Mouse (Mus musculus) hindbrain, embryonic 13.5 days (tissue): ENCODE measurements at regions not wholly inside any gene's neighbourhood (a gene's known extent, or its start where the extent isn't known, plus 50 kb on each side); places are given as distances from the start of the nearest gene placed in this dataset.
A peak's percentile ranks its signal among the peaks of the same experiment; 100 is the strongest.

ENCODE experiments used
- ATAC-seq: fragments of 200-750 bp; cut with Nextera tagmentation; 2 replicates; pipeline ENCODE4 v1.8.0; 2017; ENCODE audit warnings: moderate TSS enrichment; ENCODE audit not compliant: low FRiP score
- H3K27ac ChIP-seq: fragments of 300-500 bp; sonication (generic); 2 replicates; pipeline ENCODE4 v1.5.1; 2015; ENCODE audit warnings: inconsistent platforms, mild to moderate bottlenecking, moderate library complexity
- H3K27me3 ChIP-seq: fragments of 300-500 bp; sonication (generic); 2 replicates; pipeline ENCODE4 v1.6.1; 2015; ENCODE audit warnings: mild to moderate bottlenecking, inconsistent platforms
- H3K36me3 ChIP-seq: fragments of 300-500 bp; sonication (generic); 2 replicates; pipeline ENCODE4 v1.6.1; 2015; ENCODE audit warnings: mild to moderate bottlenecking, inconsistent platforms
- H3K4me1 ChIP-seq: fragments of 300-500 bp; sonication (generic); replicated peaks from 2 replicates; pipeline ENCODE4 v1.6.1; 2015; ENCODE audit warnings: inconsistent platforms
- H3K4me2 ChIP-seq: fragments of 300-500 bp; sonication (generic); 2 replicates; pipeline ENCODE4 v1.6.1; 2015; ENCODE audit warnings: inconsistent platforms, mild to moderate bottlenecking, moderate library complexity
- H3K4me3 ChIP-seq: fragments of 300-500 bp; sonication (generic); 2 replicates; pipeline ENCODE4 v1.5.1; 2015; ENCODE audit warnings: mild to moderate bottlenecking, inconsistent platforms
- H3K9ac ChIP-seq: fragments of 300-500 bp; sonication (generic); 2 replicates; pipeline ENCODE4 v1.6.1; 2015; ENCODE audit warnings: mild to moderate bottlenecking, inconsistent platforms
- H3K9me3 ChIP-seq: fragments of 300-500 bp; sonication (generic); 2 replicates; pipeline ENCODE4 v1.6.1; 2016; ENCODE audit warnings: inconsistent platforms
- WGBS: fragments of 180-500 bp; shearing (Covaris S2); methylation state at CpG from one replicate; pipeline ENCODE4 v1.1.7; 2015; 5-methylcytosine and 5-hydroxymethylcytosine counted together

DNA sequence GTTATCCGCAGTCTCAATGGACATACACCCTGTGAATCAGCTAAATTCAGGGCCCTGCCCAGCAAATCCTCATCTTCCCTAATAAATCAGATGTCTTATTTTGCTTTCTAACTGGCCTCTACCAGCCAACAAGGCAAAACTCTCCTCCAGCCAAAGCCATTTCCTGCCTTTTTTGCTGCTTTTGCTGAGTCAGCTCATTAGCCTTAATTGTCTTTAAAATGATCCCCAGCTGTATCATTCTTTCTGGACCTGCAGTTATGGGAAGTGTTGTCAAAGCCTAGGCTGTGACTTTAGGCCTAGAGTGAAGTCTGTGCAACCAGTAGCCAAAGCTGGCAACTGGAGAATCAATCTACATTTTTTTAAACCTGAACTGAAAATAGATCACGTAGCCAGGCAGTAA lies 81.4 kb downstream of the Mtpn start:
- Histone ChIP-seq H3K9ac (no peak overlapping the region), H3K4me2 (no peak overlapping the region), H3K9me3 (peaks cover 4% of the 10 kb centered on the region), H3K4me1 (no peaks in the 10 kb centered on the region; the same call in 1 of the 2 replicates), H3K4me3 (no peak overlapping the region), H3K36me3 (no peaks in the 10 kb centered on the region), H3K27ac (no peak overlapping the region), H3K27me3 (no peaks in the 10 kb centered on the region)
- WGBS: 96% methylated on average over 2 of the region's 2 CpGs
- no peak for ATAC-seq

DNA sequence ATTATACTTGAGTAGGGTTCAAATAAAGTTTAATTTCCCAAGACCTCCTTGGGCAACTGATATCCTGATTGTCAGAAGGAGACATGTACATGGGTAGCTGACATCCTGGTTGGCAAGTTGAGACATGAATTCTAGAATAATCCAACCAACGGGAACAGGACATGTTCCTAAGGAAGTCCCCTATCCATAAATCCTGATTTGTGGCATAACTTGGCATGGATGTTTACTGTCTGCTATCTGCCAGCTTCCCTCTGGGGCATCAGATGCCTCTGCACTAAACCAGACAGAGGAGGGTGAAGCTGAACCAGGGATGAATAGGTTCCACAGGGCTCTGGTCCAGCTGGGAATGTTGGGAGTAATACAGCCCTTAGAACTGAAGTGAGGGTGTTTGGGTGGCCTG lies 94.7 kb downstream of the Mtpn start:
- no peak for ATAC-seq
- Histone ChIP-seq H3K27ac (no peak overlapping the region), H3K36me3 (no peaks in the 10 kb centered on the region), H3K4me1 (no peaks in the 10 kb centered on the region), H3K9me3 (no peaks in the 10 kb centered on the region), H3K27me3 (no peaks in the 10 kb centered on the region), H3K4me2 (no peak overlapping the region), H3K4me3 (no peak overlapping the region), H3K9ac (no peak overlapping the region)
- 81% methylated on average over 1 of the region's 1 CpGs for WGBS

DNA sequence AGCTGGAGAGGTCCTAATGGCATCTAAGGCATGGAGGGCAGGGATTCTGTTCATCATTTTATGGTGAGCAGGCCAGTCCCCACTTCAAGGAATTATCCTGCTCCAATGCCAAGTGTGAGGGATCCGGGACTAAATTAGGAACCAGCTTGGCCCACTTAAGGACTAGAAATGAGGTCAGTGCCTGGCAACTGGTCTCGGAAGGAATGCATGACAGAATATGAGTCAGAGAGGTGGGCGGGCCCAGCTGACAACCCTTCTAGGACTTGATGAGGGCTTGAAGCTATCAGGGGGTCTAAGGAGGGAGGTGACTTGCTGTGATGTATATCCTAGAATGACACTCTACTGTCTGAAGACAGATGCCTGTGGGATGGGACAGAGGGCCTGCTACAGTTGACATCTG lies 100.4 kb upstream of the Fam180a start:
- H3K27me3 ChIP-seq: no peaks in the 10 kb centered on the region
- no peaks in the 10 kb centered on the region for H3K9me3 ChIP-seq
- H3K36me3 ChIP-seq: no peaks in the 10 kb centered on the region
- 63% methylated on average over 3 of the region's 3 CpGs for WGBS
- no peak overlapping the region for H3K4me2 ChIP-seq
- H3K27ac ChIP-seq: no peak overlapping the region
- H3K4me1 ChIP-seq: no peaks in the 10 kb centered on the region
- H3K4me3 ChIP-seq: no peak overlapping the region
- H3K9ac ChIP-seq: no peak overlapping the region
- ATAC-seq: no peak

DNA sequence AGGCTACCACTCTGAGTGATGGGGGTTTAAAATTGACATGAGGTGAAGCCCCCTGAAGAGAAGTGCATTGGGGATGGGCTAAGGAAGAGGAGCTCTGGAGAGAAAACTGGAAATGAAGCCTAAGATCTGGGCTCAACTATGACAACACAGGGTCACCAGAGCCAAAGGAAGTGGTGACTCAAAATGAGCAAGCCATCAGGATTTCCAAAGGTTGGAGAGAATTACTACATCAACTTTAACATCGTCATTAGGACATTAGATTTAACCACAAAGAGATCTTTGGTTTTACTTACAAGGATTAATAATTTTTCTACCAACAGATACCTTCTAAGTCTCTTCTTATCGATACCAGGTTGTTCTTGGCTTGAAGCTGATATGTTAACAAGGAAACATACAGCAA lies 98.6 kb upstream of the Fam180a start:
- Histone ChIP-seq H3K27ac (no peak overlapping the region), H3K4me3 (no peak overlapping the region), H3K4me2 (no peak overlapping the region), H3K4me1 (no peaks in the 10 kb centered on the region), H3K9ac (no peak overlapping the region), H3K36me3 (no peaks in the 10 kb centered on the region), H3K27me3 (no peaks in the 10 kb centered on the region), H3K9me3 (no peaks in the 10 kb centered on the region)
- 93% methylated on average over 2 of the region's 2 CpGs for WGBS
- no peak for ATAC-seq

DNA sequence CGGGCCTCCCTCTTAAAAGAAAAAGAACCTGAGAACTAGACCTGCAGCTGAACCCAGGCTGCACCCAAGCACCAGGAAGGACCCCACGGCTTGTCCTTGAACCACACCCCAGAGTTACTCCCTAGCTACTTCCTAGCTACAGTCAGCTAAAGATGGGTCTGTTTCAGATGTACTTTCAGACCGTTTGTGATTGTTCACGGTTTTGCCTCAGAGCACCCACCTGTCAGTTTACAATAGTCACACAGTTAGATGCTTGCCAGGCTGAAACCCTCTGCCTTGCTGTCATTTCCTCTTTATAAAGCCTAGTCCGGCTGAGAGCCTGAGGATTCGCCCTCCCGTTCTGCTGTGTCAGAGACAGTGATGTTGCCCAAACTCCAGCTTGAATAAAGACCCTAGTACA lies 95.0 kb upstream of the Fam180a start:
- H3K4me1 ChIP-seq: no peaks in the 10 kb centered on the region
- H3K9me3 ChIP-seq: no peaks in the 10 kb centered on the region
- H3K27me3 ChIP-seq: no peaks in the 10 kb centered on the region
- H3K36me3 ChIP-seq: no peaks in the 10 kb centered on the region
- H3K4me2 ChIP-seq: no peak overlapping the region
- H3K4me3 ChIP-seq: no peak overlapping the region
- no peak overlapping the region for H3K27ac ChIP-seq
- ATAC-seq: no peak
- H3K9ac ChIP-seq: no peak overlapping the region
- 88% methylated on average over 7 of the region's 7 CpGs for WGBS

DNA sequence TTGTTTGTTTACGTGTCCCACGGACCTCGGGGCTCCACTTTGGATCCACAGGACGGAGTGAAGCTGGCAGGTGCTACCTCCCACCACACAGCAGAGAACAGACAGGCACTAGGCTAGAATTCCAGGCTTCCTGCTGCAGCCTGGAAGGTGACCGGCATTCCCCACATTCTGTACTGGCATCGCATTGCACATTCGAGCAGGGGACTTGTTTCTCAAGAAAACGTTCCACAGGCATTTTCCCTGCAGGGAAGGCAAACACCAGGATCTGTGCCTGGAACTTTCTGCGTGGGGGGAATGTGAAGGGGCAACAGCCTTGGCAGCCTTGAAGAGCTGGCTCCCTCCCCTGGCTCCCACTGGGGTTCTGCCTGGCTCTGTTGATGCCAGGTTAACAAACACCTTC lies 79.1 kb upstream of the Fam180a start:
- no peak overlapping the region for H3K4me2 ChIP-seq
- no peaks in the 10 kb centered on the region for H3K36me3 ChIP-seq
- H3K4me3 ChIP-seq: no peak overlapping the region
- no peaks in the 10 kb centered on the region for H3K9me3 ChIP-seq
- H3K27ac ChIP-seq: no peak overlapping the region
- no peaks in the 10 kb centered on the region for H3K27me3 ChIP-seq
- WGBS: 76% methylated on average over 9 of the region's 9 CpGs
- ATAC-seq: no peak
- no peak overlapping the region for H3K9ac ChIP-seq
- H3K4me1 ChIP-seq: peaks cover 6% of the 10 kb centered on the region

DNA sequence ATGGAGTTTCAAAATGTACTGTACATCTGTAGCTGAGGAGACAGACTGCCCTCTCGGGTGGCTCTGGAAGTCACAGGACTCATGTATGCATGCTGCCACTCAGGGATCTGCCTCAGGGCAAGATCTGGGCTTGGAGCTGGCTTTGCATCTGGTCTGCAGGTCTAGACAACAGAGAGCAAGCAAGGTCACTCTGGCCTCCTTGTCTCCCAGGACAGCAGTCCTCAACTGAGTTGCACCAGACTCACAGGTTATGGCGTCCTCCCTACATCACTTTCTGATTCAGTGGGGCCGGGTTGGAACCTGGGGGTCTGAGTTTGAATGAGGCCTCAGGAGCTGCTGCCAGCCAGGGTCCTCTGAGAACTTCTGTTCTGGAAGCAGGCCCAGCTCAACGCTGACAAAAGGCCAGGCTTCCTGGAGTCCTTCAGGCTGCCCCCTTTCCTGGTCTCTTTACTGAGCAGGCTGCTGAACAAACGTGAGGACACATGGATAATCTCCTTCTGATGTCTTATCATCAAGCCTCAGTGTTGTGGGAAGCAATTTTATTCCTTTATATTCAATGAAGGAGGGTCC lies 77.5 kb upstream of the Fam180a start:
- 0 out of 2 replicates have a peak, but pooled peaks cover 2% of the 10 kb centered on the region for H3K4me1 ChIP-seq
- no peaks in the 10 kb centered on the region for H3K36me3 ChIP-seq
- H3K9ac ChIP-seq: no peak overlapping the region
- ATAC-seq: no peak
- no peak overlapping the region for H3K4me3 ChIP-seq
- no peak overlapping the region for H3K27ac ChIP-seq
- H3K4me2 ChIP-seq: no peak overlapping the region
- 83% methylated on average over 5 of the region's 5 CpGs for WGBS
- H3K9me3 ChIP-seq: no peaks in the 10 kb centered on the region
- no peaks in the 10 kb centered on the region for H3K27me3 ChIP-seq

DNA sequence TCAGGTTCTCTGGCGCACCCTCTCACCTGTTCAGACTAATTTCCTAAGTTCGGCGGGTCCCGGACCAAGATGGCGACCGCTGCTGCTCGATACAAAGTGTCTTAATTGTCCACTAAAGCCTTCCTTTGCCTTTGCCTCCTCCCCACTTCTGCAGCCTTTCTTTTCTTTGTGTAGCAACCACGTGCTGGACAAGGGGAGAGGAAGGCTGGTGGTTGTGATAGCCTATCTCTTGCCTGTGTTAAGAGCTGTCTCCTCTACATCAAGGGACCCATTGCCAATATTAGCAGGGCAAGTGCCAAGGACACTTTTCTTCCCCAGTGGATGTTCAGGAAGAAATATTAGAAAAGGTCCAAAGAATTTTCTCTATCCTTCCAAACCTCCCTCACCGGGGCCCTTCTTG lies 69.8 kb upstream of the Fam180a start:
- no peaks in the 10 kb centered on the region for H3K36me3 ChIP-seq
- H3K4me1 ChIP-seq: no peaks in the 10 kb centered on the region
- no peak overlapping the region for H3K4me3 ChIP-seq
- H3K27ac ChIP-seq: no peak overlapping the region
- H3K9ac ChIP-seq: no peak overlapping the region
- H3K4me2 ChIP-seq: no peak overlapping the region
- WGBS: 96% methylated on average over 8 of the region's 9 CpGs
- H3K9me3 ChIP-seq: no peaks in the 10 kb centered on the region
- ATAC-seq: no peak
- no peaks in the 10 kb centered on the region for H3K27me3 ChIP-seq

DNA sequence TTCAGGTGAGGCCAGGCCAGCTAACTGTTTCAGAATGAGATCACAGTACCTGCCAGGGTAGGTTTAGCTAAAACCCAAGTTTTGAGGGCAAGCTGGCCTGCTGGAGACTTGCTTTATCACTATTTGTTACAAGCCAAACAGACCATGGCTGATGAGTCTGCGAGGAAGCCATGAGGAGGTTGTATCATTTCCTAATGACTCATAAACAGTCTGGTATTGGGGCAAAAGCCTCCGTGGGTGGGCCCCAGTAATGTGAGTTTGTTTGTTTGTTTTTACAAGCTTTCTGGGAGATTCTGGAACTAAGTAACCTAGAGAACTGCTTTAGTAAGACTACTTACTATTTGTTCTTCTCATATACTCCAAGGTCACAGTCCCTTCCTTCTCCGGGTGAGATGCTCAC lies 62.9 kb upstream of the Fam180a start:
- Histone ChIP-seq H3K4me1 (no peaks in the 10 kb centered on the region), H3K9ac (no peak overlapping the region), H3K9me3 (no peaks in the 10 kb centered on the region), H3K4me3 (no peak overlapping the region), H3K27me3 (no peaks in the 10 kb centered on the region), H3K27ac (no peak overlapping the region), H3K36me3 (no peaks in the 10 kb centered on the region), H3K4me2 (no peak overlapping the region)
- ATAC-seq: no peak
- 85% methylated on average over 3 of the region's 3 CpGs for WGBS

DNA sequence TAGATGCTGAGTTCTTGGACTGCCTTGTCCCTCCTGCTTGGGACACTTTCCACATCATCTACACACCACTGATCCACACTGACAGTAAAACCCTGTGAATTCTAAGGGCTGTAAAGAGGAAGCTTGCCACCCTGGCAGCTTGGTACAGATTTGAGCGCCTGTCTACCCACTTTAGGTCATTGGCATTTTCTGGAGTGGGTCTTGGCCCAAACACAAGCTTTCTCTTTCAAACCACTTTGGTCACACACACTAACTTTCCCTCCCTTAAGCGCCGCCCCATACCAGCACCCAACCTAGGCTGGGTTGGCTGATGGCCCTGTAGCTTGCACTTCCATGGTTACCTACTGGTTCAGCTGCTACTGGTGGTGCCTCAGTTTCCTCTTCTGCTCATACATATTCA lies 55.6 kb upstream of the Fam180a start:
- H3K9me3 ChIP-seq: no peaks in the 10 kb centered on the region
- no peaks in the 10 kb centered on the region for H3K36me3 ChIP-seq
- no peaks in the 10 kb centered on the region for H3K27me3 ChIP-seq
- no peak overlapping the region for H3K4me3 ChIP-seq
- peaks cover 15% of the 10 kb centered on the region for H3K4me1 ChIP-seq
- no peak overlapping the region for H3K27ac ChIP-seq
- ATAC-seq: peak; percentile 15; the same call in 1 of the 2 replicates
- H3K9ac ChIP-seq: no peak overlapping the region
- no peak overlapping the region for H3K4me2 ChIP-seq
- WGBS: 88% methylated on average over 3 of the region's 3 CpGs

DNA sequence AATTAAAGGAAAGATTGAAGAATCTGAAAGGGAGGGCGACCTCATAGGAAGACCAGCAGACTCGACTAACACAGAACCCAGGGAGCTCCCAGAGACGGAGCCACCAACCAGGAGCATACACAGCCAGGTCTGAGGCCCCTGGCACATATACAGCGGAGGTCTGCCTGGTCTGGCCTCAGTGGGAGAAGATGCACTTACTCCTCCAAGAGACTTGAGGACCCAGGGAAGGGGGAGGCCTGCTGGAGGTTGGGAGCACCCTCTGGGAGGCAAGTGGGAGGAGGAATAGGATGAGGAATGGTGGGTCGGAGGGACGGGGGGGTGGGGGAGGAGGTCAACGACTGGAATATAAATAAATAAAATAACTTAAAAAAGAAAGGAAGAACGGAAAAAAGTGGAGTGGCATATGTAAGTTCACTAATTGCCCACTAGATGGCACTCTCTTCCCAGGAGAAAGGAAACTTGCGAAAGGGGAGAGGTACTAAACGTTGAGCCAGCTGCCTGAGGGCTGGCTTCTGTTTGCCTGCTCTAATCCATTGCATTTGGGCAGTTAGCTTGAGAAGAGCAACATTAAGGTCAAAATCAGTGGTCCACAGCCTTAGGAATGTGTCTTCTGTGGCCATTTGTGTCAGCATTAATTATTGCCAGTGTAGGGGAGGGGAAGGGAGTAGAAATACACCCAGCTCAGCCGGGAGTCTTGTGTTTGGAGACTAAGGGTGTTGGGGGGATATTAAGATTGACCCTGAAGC lies 55.0 kb upstream of the Fam180a start:
- Histone ChIP-seq H3K4me1 (peaks cover 15% of the 10 kb centered on the region), H3K36me3 (no peaks in the 10 kb centered on the region), H3K9me3 (no peaks in the 10 kb centered on the region), H3K9ac (no peak overlapping the region), H3K27ac (no peak overlapping the region), H3K4me3 (no peak overlapping the region), H3K27me3 (no peaks in the 10 kb centered on the region), H3K4me2 (peak overlapping the region; percentile 40)
- WGBS: 27% methylated on average over 11 of the region's 11 CpGs
- ATAC-seq: peak; percentile 81

DNA sequence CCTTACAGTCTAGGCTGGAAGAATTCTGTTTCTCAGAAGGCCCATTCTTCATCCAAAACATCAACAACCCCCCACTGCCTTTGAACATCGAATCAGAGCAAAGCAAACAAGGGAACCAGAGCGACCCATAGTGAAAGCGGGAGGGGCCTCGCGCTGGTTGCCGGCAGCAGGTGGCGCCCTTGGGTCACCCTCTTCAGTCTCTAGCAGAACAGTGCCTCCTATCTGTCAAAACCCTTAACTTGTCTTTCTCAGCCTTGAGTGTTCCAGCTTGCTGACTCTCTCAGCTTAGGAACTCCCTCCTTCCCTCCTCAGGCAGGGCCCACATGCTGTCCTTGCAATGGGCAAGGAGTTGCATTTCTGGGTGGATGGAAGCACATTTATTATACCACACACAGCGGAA lies 53.9 kb upstream of the Fam180a start:
- H3K36me3 ChIP-seq: no peaks in the 10 kb centered on the region
- WGBS: 11% methylated on average over 8 of the region's 8 CpGs
- no peak overlapping the region for H3K9ac ChIP-seq
- no peaks in the 10 kb centered on the region for H3K9me3 ChIP-seq
- no peak for ATAC-seq
- no peaks in the 10 kb centered on the region for H3K27me3 ChIP-seq
- H3K4me1 ChIP-seq: peaks cover 15% of the 10 kb centered on the region
- no peak overlapping the region for H3K4me3 ChIP-seq
- H3K4me2 ChIP-seq: peak overlapping the region; percentile 13; the same call in 1 of the 2 replicates
- H3K27ac ChIP-seq: no peak overlapping the region

DNA sequence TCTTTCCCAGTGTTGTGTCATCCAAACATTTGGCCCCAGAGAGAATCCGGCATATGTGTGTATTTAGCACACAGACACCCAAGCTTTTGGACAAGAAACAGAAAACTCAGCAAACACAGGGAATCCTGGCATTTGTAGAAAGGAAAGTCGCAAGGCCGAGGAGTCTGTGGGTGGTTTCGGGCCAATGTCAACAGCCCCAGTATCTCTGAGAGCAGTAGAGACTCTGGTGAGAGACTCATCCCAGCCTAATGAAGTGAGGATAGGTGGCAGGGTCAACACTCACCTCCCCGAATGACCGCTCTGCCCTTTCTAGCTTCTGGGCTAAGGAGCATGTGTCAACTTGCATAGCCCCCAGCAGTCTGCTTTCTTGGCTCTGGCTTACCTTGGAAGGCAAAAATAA lies 52.9 kb upstream of the Fam180a start:
- Histone ChIP-seq H3K9ac (no peak overlapping the region), H3K36me3 (no peaks in the 10 kb centered on the region), H3K4me2 (no peak overlapping the region), H3K4me3 (no peak overlapping the region), H3K27ac (no peak overlapping the region), H3K4me1 (peaks cover 15% of the 10 kb centered on the region), H3K9me3 (no peaks in the 10 kb centered on the region), H3K27me3 (no peaks in the 10 kb centered on the region)
- WGBS: 89% methylated on average over 6 of the region's 6 CpGs
- ATAC-seq: no peak
